8 mouse cellular contexts compared by ENCODE assay signal in genomic region chr4:41136454-41136805, GRCm38 (mm10). TPM values are rescaled to one million over a fixed set of nuclear protein-coding genes. Genes with fewer than 3 reads are reported as not detected.
A peak's percentile ranks its signal among the peaks of the same experiment; 100 is the strongest.
DNase-seq lines count a peak whose midpoint lies in the region; ATAC-seq lines count a peak whose summit lies in the region.

No protein-coding gene starts in this region.

- H3K9ac ChIP-seq in kidney, embryonic 15.5 days: peak overlapping the region; percentile 98
- H3K9ac ChIP-seq in stomach, embryonic 16.5 days (ENCODE audit: low read length): peak overlapping the region; percentile 99

- WGBS in kidney, embryonic 15.5 days: 2% methylated on average over 4 of the region's 4 CpGs
- 0% methylated on average over 4 of the region's 4 CpGs for WGBS in macrophage (ENCODE audit: missing documents)
- WGBS in stomach, embryonic 16.5 days: 0% methylated on average over 4 of the region's 4 CpGs

- H3K4me3 ChIP-seq in kidney, embryonic 15.5 days (replicated peaks): peak overlapping the region; percentile 90
- H3K4me3 ChIP-seq in macrophage (ENCODE audit: inconsistent target): peak overlapping the region; percentile 82
- H3K4me3 ChIP-seq in stomach, embryonic 16.5 days (replicated peaks; ENCODE audit: low read length): peak overlapping the region; percentile 97

- H3K27me3 ChIP-seq in kidney, embryonic 15.5 days: no peaks in the 10 kb centered on the region
- H3K27me3 ChIP-seq in stomach, embryonic 16.5 days (ENCODE audit: control insufficient read depth, insufficient read depth, low read length): no peaks in the 10 kb centered on the region

- no peaks in the 10 kb centered on the region for H3K9me3 ChIP-seq in kidney, embryonic 15.5 days (replicated peaks)
- no peaks in the 10 kb centered on the region for H3K9me3 ChIP-seq in stomach, embryonic 16.5 days (replicated peaks; ENCODE audit: control insufficient read depth, low read length)

- peaks cover 27% of the 10 kb centered on the region for H3K36me3 ChIP-seq in kidney, embryonic 15.5 days
- no peaks in the 10 kb centered on the region for H3K36me3 ChIP-seq in macrophage (ENCODE audit: inconsistent target)
- peaks cover 5% of the 10 kb centered on the region; the same call in 1 of the 2 replicates for H3K36me3 ChIP-seq in stomach, embryonic 16.5 days (ENCODE audit: control insufficient read depth, insufficient read depth, low read length)

- peak overlapping the region; percentile 99 for H3K27ac ChIP-seq in kidney, embryonic 15.5 days
- H3K27ac ChIP-seq in macrophage: peak overlapping the region; percentile 63
- H3K27ac ChIP-seq in stomach, embryonic 16.5 days (ENCODE audit: low read length): peak overlapping the region; percentile 98

- H3K4me2 ChIP-seq in kidney, embryonic 15.5 days: peak overlapping the region; percentile 77
- peak overlapping the region; percentile 70 for H3K4me2 ChIP-seq in stomach, embryonic 16.5 days (ENCODE audit: low read depth, low read length)

- peaks cover 55% of the 10 kb centered on the region for H3K79me2 ChIP-seq in macrophage (ENCODE audit: inconsistent target)

- peak; percentile 24 to 39 for DNase-seq in lung, adult 18-20 months
- DNase-seq in lung, postnatal 14 days: no peak
- peak; percentile 48 for DNase-seq in heart, adult 8-10 months (ENCODE audit: low spot score)
- no peak for DNase-seq in urinary bladder, postnatal 25 days (ENCODE audit: low spot score)

- peak; percentile 9; the same call in 1 of the 2 replicates for ATAC-seq in common myeloid progenitor, adult 5-6 weeks (replicated peaks; ENCODE audit: low read depth, poor library complexity, severe bottlenecking)
- ATAC-seq in kidney, embryonic 15.5 days (replicated peaks; ENCODE audit: low FRiP score): peak; percentile 35
- 0 out of 2 replicates have a peak, but pooled peaks have one; percentile 0 for ATAC-seq in stomach, embryonic 16.5 days (ENCODE audit: insufficient read depth, low FRiP score)

- H3K4me1 ChIP-seq in kidney, embryonic 15.5 days: peaks cover 19% of the 10 kb centered on the region
- H3K4me1 ChIP-seq in stomach, embryonic 16.5 days (ENCODE audit: control insufficient read depth, insufficient read depth, low read length): 0 out of 2 replicates have a peak, but pooled peaks cover 7% of the 10 kb centered on the region

RNA-seq across cellular contexts. Expression of gene Ube2r2, which starts 0.9 kb away (rescaled TPM):
- total RNA-seq in common myeloid progenitor, adult 5-6 weeks (2017): 34.3 and 36.5 TPM in 2 replicates
- total RNA-seq in heart, adult 8-10 months (2022): 100 to 1,000 TPM; 124 to 155 (median 142) TPM
- polyA plus RNA-seq in kidney, embryonic 15.5 days (2015; fragmentation: Nextera tagmentation; extraction: Ambion mirVana): 81.7 and 84.4 TPM in 2 replicates
- 10 to 100 TPM in 24 of 26 experiments, 1 to 10 TPM in 2; 8.8 to 55.2 (median 28.9) TPM for total RNA-seq in macrophage (2018; cell fraction: chromatin; rRNA removed)
- total RNA-seq in macrophage (2018; cell fraction: cytosol; rRNA removed): 10 to 100 TPM; 35.6 to 62.8 (median 49.4) TPM
- 10 to 100 TPM; 14.0 to 62.8 (median 30.6) TPM for total RNA-seq in macrophage (2018; cell fraction: nucleus; rRNA removed)
- polyA plus RNA-seq in macrophage (2018): 40.3 to 90.8 TPM (median 50.7 TPM) in 3 replicates
- polyA plus RNA-seq in stomach, embryonic 16.5 days (2015; fragmentation: Nextera tagmentation; extraction: Ambion mirVana): 54.7 and 59.9 TPM in 2 replicates

RNA-seq across cellular contexts. Expression of gene Nol6, which starts 12.2 kb away (rescaled TPM):
- 19.7 and 33.3 TPM in 2 replicates for total RNA-seq in common myeloid progenitor, adult 5-6 weeks (2017)
- total RNA-seq in heart, adult 8-10 months (2022): 10 to 100 TPM; 17.5 to 20.6 (median 18.8) TPM
- 30.4 and 33.1 TPM in 2 replicates for polyA plus RNA-seq in kidney, embryonic 15.5 days (2015; fragmentation: Nextera tagmentation; extraction: Ambion mirVana)
- 10 to 100 TPM in 19 of 26 experiments, 1 to 10 TPM in 7; 5.0 to 34.0 (median 20.9) TPM for total RNA-seq in macrophage (2018; cell fraction: chromatin; rRNA removed)
- total RNA-seq in macrophage (2018; cell fraction: cytosol; rRNA removed): 10 to 100 TPM; 10.6 to 22.1 (median 16.3) TPM
- total RNA-seq in macrophage (2018; cell fraction: nucleus; rRNA removed): 10 to 100 TPM in 20 of 26 experiments, 1 to 10 TPM in 6; 6.3 to 31.7 (median 13.3) TPM
- 10.8 to 26.0 TPM (median 11.8 TPM) in 3 replicates for polyA plus RNA-seq in macrophage (2018)
- polyA plus RNA-seq in stomach, embryonic 16.5 days (2015; fragmentation: Nextera tagmentation; extraction: Ambion mirVana): 24.2 and 27.1 TPM in 2 replicates

RNA-seq across cellular contexts. Expression of gene Aqp3, which starts 38.4 kb away (rescaled TPM):
- not detected in 2 replicates for total RNA-seq in common myeloid progenitor, adult 5-6 weeks (2017)
- total RNA-seq in heart, adult 8-10 months (2022): not detected
- 29.0 and 33.1 TPM in 2 replicates for polyA plus RNA-seq in kidney, embryonic 15.5 days (2015; fragmentation: Nextera tagmentation; extraction: Ambion mirVana)
- total RNA-seq in macrophage (2018; cell fraction: chromatin; rRNA removed): not detected
- total RNA-seq in macrophage (2018; cell fraction: cytosol; rRNA removed): under 1 TPM in 6 of 26 experiments, not detected in 20; 0.05 to 0.47 (median 0.10) TPM
- total RNA-seq in macrophage (2018; cell fraction: nucleus; rRNA removed): not detected
- polyA plus RNA-seq in macrophage (2018): not detected in 3 replicates
- 101 and 127 TPM in 2 replicates for polyA plus RNA-seq in stomach, embryonic 16.5 days (2015; fragmentation: Nextera tagmentation; extraction: Ambion mirVana)

Comparison
In these comparisons a context has a peak if more than half of its experiments do, and no peak if none do; other contexts are left out.
1. DNase-seq: peak in lung, adult 18-20 months (2 of 2) and heart, adult 8-10 months (single experiment); none in lung, postnatal 14 days (single experiment) and urinary bladder, postnatal 25 days (single experiment).
2. RNA of gene Aqp3, which starts 38.4 kb away (polyA plus RNA-seq): 101 to 127 TPM in stomach, embryonic 16.5 days and 29.0 to 33.1 TPM in kidney, embryonic 15.5 days; not detected in macrophage; every median in the first group is over 10 times any median in the second.
3. Peak in every context shown above with its lines, with median percentiles within 50 percentile points of each other: ATAC-seq, H3K27ac ChIP-seq and H3K4me3 ChIP-seq.